Comparison of ENCODE assay signal across 12 mouse cellular contexts in genomic region chr2:30573522-30573921, GRCm38 (mm10).
"Had no signal": no experiment of that assay in that cellular context is flagged by ENCODE, and none has a peak within 500 bp of the region (broad histone marks: within the 10 kb centered on the region; RNA-seq: fewer than 3 reads in every experiment).

No protein-coding gene starts in this region.

- DNase-seq: retina, postnatal 1 day; right cerebral cortex, adult 18-20 months; right cerebral cortex, postnatal 14 days; right cerebral cortex, postnatal 25 days; right cerebral cortex, postnatal 4 days; spleen, adult 18-20 months; thymus, adult 18-20 months; thymus, adult 2 months; thymus, postnatal 14 days; thymus, postnatal 25 days; thymus, postnatal 36 days; thymus, postnatal 4 days had no signal
